Mouse (Mus musculus) forebrain, embryonic 15.5 days (tissue): Measurements from ENCODE around the gene Spred3. TPM values are rescaled to one million over a fixed set of nuclear protein-coding genes. Genes with fewer than 3 reads are reported as not detected.

ENCODE experiments used
- ATAC-seq: fragments of 200-750 bp; cut with Nextera tagmentation; replicated peaks from 2 replicates; pipeline ENCODE4 v1.8.0; 2017; ENCODE audit warnings: mild to moderate bottlenecking, moderate TSS enrichment, moderate library complexity
- H3K27ac ChIP-seq: fragments of 300-500 bp; sonication (generic); replicated peaks from 2 replicates; pipeline ENCODE4 v1.5.1; 2015; ENCODE audit warnings: mild to moderate bottlenecking, inconsistent platforms
- H3K27me3 ChIP-seq: fragments of 300-500 bp; sonication (generic); 2 replicates; pipeline ENCODE4 v1.6.1; 2015; ENCODE audit warnings: inconsistent platforms
- H3K36me3 ChIP-seq: fragments of 300-500 bp; sonication (generic); 2 replicates; pipeline ENCODE4 v1.6.1; 2015; ENCODE audit warnings: mild to moderate bottlenecking, inconsistent platforms
- H3K4me1 ChIP-seq: fragments of 300-500 bp; sonication (generic); 2 replicates; pipeline ENCODE4 v1.6.1; 2015; ENCODE audit warnings: inconsistent platforms
- H3K4me2 ChIP-seq: fragments of 300-500 bp; sonication (generic); replicated peaks from 2 replicates; pipeline ENCODE4 v1.6.1; 2015; ENCODE audit warnings: mild to moderate bottlenecking, inconsistent platforms
- H3K4me3 ChIP-seq: fragments of 300-500 bp; sonication (generic); 2 replicates; pipeline ENCODE4 v1.5.1; 2015; ENCODE audit warnings: mild to moderate bottlenecking, inconsistent platforms
- H3K9ac ChIP-seq: fragments of 300-500 bp; sonication (generic); replicated peaks from 2 replicates; pipeline ENCODE4 v1.6.1; 2015; ENCODE audit warnings: mild to moderate bottlenecking, inconsistent platforms
- H3K9me3 ChIP-seq: fragments of 300-500 bp; sonication (generic); 2 replicates; pipeline ENCODE4 v1.6.1; 2016; ENCODE audit warnings: inconsistent platforms
- WGBS: fragments of 180-500 bp; shearing (Covaris S2); methylation state at CpG from one replicate; pipeline ENCODE4 v1.1.7; 2015; ENCODE audit warnings: mixed read lengths; 5-methylcytosine and 5-hydroxymethylcytosine counted together
- polyA plus RNA-seq: library from polyadenylated mRNA; unstranded; fragments of >200 nt; fragmentation: Nextera tagmentation; extraction: Ambion mirVana; gene quantifications from 2 replicates; pipeline ENCODE4 v1.2.1, GENCODE M21; 2015

Gene Spred3
- polyA plus RNA-seq, 1 experiment from 2014 or later = 6.4 TPM

GRCm38 (mm10) chr7:29167656-29168055 is 2.6 kb downstream of the Spred3 start:
- Histone ChIP-seq H3K27ac (no peak overlapping the region), H3K4me2 (peak overlapping the region; percentile 82), H3K9ac (no peak overlapping the region), H3K4me3 (peak overlapping the region; percentile 83), H3K9me3 (no peaks in the 10 kb centered on the region), H3K27me3 (peaks cover 20% of the 10 kb centered on the region), H3K36me3 (0 out of 2 replicates have a peak, but pooled peaks cover under 1% of the 10 kb centered on the region), H3K4me1 (peaks cover 40% of the 10 kb centered on the region)
- WGBS = 12% methylated on average over 19 of the region's 19 CpGs
- ATAC-seq = no peak

- 29% methylated on average over 9 of the region's 9 CpGs for WGBS
These were observed 7.3 kb downstream of the Spred3 start for GRCm38 (mm10) chr7:29162750-29163525.

GRCm38 (mm10) chr7:29162294-29162693 is 7.9 kb downstream of the Spred3 start:
- peaks cover 8% of the 10 kb centered on the region; the same call in 1 of the 2 replicates for H3K27me3 ChIP-seq
- H3K4me3 ChIP-seq = no peak overlapping the region
- H3K27ac ChIP-seq = no peak overlapping the region
- H3K9me3 ChIP-seq = no peaks in the 10 kb centered on the region
- WGBS = 85% methylated on average over 5 of the region's 5 CpGs
- H3K4me2 ChIP-seq = no peak overlapping the region
- H3K36me3 ChIP-seq = peaks cover 9% of the 10 kb centered on the region
- no peak overlapping the region for H3K9ac ChIP-seq
- no peak for ATAC-seq
- H3K4me1 ChIP-seq = no peaks in the 10 kb centered on the region

More at GRCm38 (mm10) chr7:29162750-29163525, 7.3 kb downstream of the Spred3 start:
- Histone ChIP-seq H3K4me1 (peaks cover 5% of the 10 kb centered on the region), H3K27ac (no peak overlapping the region), H3K4me3 (no peak overlapping the region), H3K9ac (no peak overlapping the region), H3K27me3 (peaks cover 6% of the 10 kb centered on the region; the same call in 1 of the 2 replicates), H3K36me3 (peaks cover 9% of the 10 kb centered on the region), H3K4me2 (no peak overlapping the region), H3K9me3 (no peaks in the 10 kb centered on the region)
- no peak for ATAC-seq

GRCm38 (mm10) chr7:29158264-29158663 is 11.9 kb downstream of the Spred3 start:
- H3K9me3 ChIP-seq = no peaks in the 10 kb centered on the region
- ATAC-seq = no peak
- no peak overlapping the region for H3K4me3 ChIP-seq
- H3K9ac ChIP-seq = no peak overlapping the region
- 0% methylated on average over 5 of the region's 5 CpGs for WGBS
- H3K27me3 ChIP-seq = peaks cover 8% of the 10 kb centered on the region; the same call in 1 of the 2 replicates
- H3K27ac ChIP-seq = no peak overlapping the region
- 0 out of 2 replicates have a peak, but pooled peaks cover 7% of the 10 kb centered on the region for H3K4me1 ChIP-seq
- peaks cover 9% of the 10 kb centered on the region for H3K36me3 ChIP-seq
- H3K4me2 ChIP-seq = no peak overlapping the region

- peaks cover 2% of the 10 kb centered on the region; the same call in 1 of the 2 replicates for H3K36me3 ChIP-seq
- peak within 1 kb of the TSS; percentile 80 for H3K4me2 ChIP-seq
- peak within 1 kb of the TSS; percentile 84 for H3K27ac ChIP-seq
- H3K27me3 ChIP-seq = peaks cover 8% of the 10 kb centered on the region; the same call in 1 of the 2 replicates
- H3K9ac ChIP-seq = peak within 1 kb of the TSS; percentile 55
- WGBS = 3% methylated on average over 68 of the region's 68 CpGs
- H3K4me3 ChIP-seq = peak within 1 kb of the TSS; percentile 54
- no peaks in the 10 kb centered on the region for H3K9me3 ChIP-seq
- ATAC-seq = peak; percentile 83
- 0 out of 2 replicates have a peak, but pooled peaks cover 7% of the 10 kb centered on the region for H3K4me1 ChIP-seq
These were observed 14.1 kb downstream of the Spred3 start, which contains the start of gene Fam98c for GRCm38 (mm10) chr7:29155838-29156782. TSS of gene Fam98c (minus strand) at chr7:29156234.

GRCm38 (mm10) chr7:29155196-29155837 is 14.9 kb downstream of the Spred3 start:
- Histone ChIP-seq H3K9ac (peak overlapping the region; percentile 55), H3K27me3 (peaks cover 8% of the 10 kb centered on the region; the same call in 1 of the 2 replicates), H3K27ac (peak overlapping the region; percentile 84), H3K9me3 (no peaks in the 10 kb centered on the region), H3K4me2 (peak overlapping the region; percentile 80), H3K4me3 (peak overlapping the region; percentile 54), H3K4me1 (0 out of 2 replicates have a peak, but pooled peaks cover 7% of the 10 kb centered on the region), H3K36me3 (no peaks in the 10 kb centered on the region)
- WGBS = 7% methylated on average over 37 of the region's 37 CpGs
- peak; percentile 93 for ATAC-seq

GRCm38 (mm10) chr7:29154018-29154720 is 16.0 kb downstream of the Spred3 start:
- Histone ChIP-seq H3K4me1 (0 out of 2 replicates have a peak, but pooled peaks cover 7% of the 10 kb centered on the region), H3K4me3 (no peak overlapping the region), H3K27me3 (peaks cover 8% of the 10 kb centered on the region; the same call in 1 of the 2 replicates), H3K4me2 (no peak overlapping the region), H3K9me3 (no peaks in the 10 kb centered on the region), H3K36me3 (no peaks in the 10 kb centered on the region), H3K27ac (no peak overlapping the region), H3K9ac (no peak overlapping the region)
- 97% methylated on average over 14 of the region's 14 CpGs for WGBS
- no peak for ATAC-seq

GRCm38 (mm10) chr7:29151486-29151885 is 18.7 kb downstream of the Spred3 start:
- ATAC-seq = no peak
- H3K27me3 ChIP-seq = no peaks in the 10 kb centered on the region
- 70% methylated on average over 10 of the region's 10 CpGs for WGBS
- H3K4me2 ChIP-seq = no peak overlapping the region
- H3K27ac ChIP-seq = no peak overlapping the region
- H3K9me3 ChIP-seq = no peaks in the 10 kb centered on the region
- H3K9ac ChIP-seq = no peak overlapping the region
- no peaks in the 10 kb centered on the region for H3K36me3 ChIP-seq
- H3K4me3 ChIP-seq = no peak overlapping the region
- 0 out of 2 replicates have a peak, but pooled peaks cover 5% of the 10 kb centered on the region for H3K4me1 ChIP-seq

GRCm38 (mm10) chr7:29148771-29149170 is 21.4 kb downstream of the Spred3 start:
- Histone ChIP-seq H3K36me3 (no peaks in the 10 kb centered on the region), H3K4me2 (no peak overlapping the region), H3K4me1 (no peaks in the 10 kb centered on the region), H3K9ac (no peak overlapping the region), H3K27ac (no peak overlapping the region), H3K9me3 (no peaks in the 10 kb centered on the region), H3K4me3 (no peak overlapping the region), H3K27me3 (no peaks in the 10 kb centered on the region)
- ATAC-seq = no peak
- 92% methylated on average over 15 of the region's 15 CpGs for WGBS

- Histone ChIP-seq H3K9me3 (no peaks in the 10 kb centered on the region), H3K4me3 (no peak overlapping the region), H3K36me3 (no peaks in the 10 kb centered on the region), H3K27ac (no peak overlapping the region), H3K4me2 (no peak overlapping the region), H3K27me3 (no peaks in the 10 kb centered on the region), H3K9ac (no peak overlapping the region), H3K4me1 (no peaks in the 10 kb centered on the region)
- 88% methylated on average over 7 of the region's 7 CpGs for WGBS
- no peak for ATAC-seq
These were observed 23.4 kb downstream of the Spred3 start for GRCm38 (mm10) chr7:29146625-29147367.
